Mouse (Mus musculus) G1E (cell line): ENCODE results near the gene Smim23.

Experiments
- CTCF ChIP-seq: IDR thresholded peaks from 2 replicates; pipeline ENCODE4 v1.5.1; 2012; ENCODE audit warnings: low read depth, low read length, inconsistent platforms, mixed read lengths
- GATA1 ChIP-seq: IDR thresholded peaks from 2 replicates; pipeline ENCODE4 v1.6.1; 2012; ENCODE audit warnings: borderline replicate concordance, low read length, inconsistent platforms, mixed read lengths
- GATA2 ChIP-seq: IDR thresholded peaks from 2 replicates; pipeline ENCODE4 v1.6.1; 2012; ENCODE audit warnings: low read depth, low read length, inconsistent platforms, borderline replicate concordance
- POLR2AphosphoS5 ChIP-seq: IDR thresholded peaks from 2 replicates; pipeline ENCODE4 v1.6.1; 2012; ENCODE audit warnings: low read depth, low read length, inconsistent platforms; ENCODE audit not compliant: insufficient replicate concordance
- TAL1 ChIP-seq: conservative IDR thresholded peaks from 2 replicates; pipeline ENCODE4 v1.6.1; 2012; ENCODE audit warnings: low read depth, low read length, inconsistent platforms, mixed read lengths

DNA sequence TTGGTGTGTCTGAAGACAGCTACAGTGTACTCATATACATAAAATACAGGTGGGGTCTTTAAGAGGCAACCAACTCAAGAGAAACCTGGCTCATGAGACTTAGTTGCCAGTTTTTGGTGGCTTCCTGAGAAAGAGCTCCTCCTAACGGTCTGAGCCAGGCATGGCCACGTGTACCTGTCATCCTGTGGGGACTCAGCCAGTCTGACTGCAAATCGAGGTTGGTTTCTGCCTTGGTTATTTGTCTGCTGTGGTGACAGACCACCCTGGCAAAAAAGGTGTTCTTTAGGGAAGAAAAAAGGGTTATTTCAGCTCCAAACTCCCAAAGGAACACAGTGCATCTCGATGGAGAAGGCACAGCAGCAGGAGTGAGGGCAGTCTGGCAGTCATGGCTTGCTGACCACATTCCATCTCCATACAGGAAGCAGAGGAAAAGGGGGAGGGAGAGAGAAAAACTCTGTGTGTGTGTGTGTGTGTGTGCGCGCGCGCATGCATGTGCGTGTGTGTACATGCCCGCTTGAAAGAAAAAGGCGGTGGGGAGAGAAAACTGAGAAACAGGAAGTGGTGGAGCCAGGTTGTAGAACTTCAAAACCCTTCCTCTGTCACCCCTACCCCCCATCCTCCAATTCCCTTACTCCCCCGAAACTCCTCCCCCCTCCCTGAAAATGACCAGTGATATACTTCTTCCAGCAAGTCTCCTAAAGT lies 55.6 kb downstream of the Smim23 start:
- TF ChIP-seq CTCF (no peak), TAL1 (no peak), POLR2AphosphoS5 (no peak), GATA1 (no peak), GATA2 (no peak)
